Mouse (Mus musculus): ENCODE measurements around the gene Zfp423. TPM values are rescaled to one million over a fixed set of nuclear protein-coding genes. Genes with fewer than 3 reads are reported as not detected.

The Zfp423 gene
- total RNA-seq, 1 experiment from 2014 or later = not detected

GRCm38 (mm10) chr8:87956001-87956400, 3.4 kb downstream of the Zfp423 start:
- no peak for ATAC-seq (ENCODE audit: extremely low read depth, insufficient number of reproducible peaks, low FRiP score, poor library complexity, severe bottlenecking)

- ATAC-seq (ENCODE audit: extremely low read depth, insufficient number of reproducible peaks, low FRiP score, poor library complexity, severe bottlenecking) = no peak
Observed at GRCm38 (mm10) chr8:87953473-87953872, 5.9 kb downstream of the Zfp423 start.

GRCm38 (mm10) chr8:87952298-87952697, 7.1 kb downstream of the Zfp423 start:
- ATAC-seq (ENCODE audit: extremely low read depth, insufficient number of reproducible peaks, low FRiP score, poor library complexity, severe bottlenecking) = no peak

GRCm38 (mm10) chr8:87944225-87944934, 15.0 kb downstream of the Zfp423 start:
- ATAC-seq (ENCODE audit: extremely low read depth, insufficient number of reproducible peaks, low FRiP score, poor library complexity, severe bottlenecking) = no peak

- ATAC-seq (ENCODE audit: extremely low read depth, insufficient number of reproducible peaks, low FRiP score, poor library complexity, severe bottlenecking) = no peak
Observed at GRCm38 (mm10) chr8:87943651-87944091, 15.7 kb downstream of the Zfp423 start.

- no peak for ATAC-seq (ENCODE audit: extremely low read depth, insufficient number of reproducible peaks, low FRiP score, poor library complexity, severe bottlenecking)
Observed at GRCm38 (mm10) chr8:87940646-87941045, 18.7 kb downstream of the Zfp423 start.

- no peak for ATAC-seq (ENCODE audit: extremely low read depth, insufficient number of reproducible peaks, low FRiP score, poor library complexity, severe bottlenecking)
Observed at GRCm38 (mm10) chr8:87939308-87939936, 20.0 kb downstream of the Zfp423 start.

- ATAC-seq (ENCODE audit: extremely low read depth, insufficient number of reproducible peaks, low FRiP score, poor library complexity, severe bottlenecking) = no peak
Observed at GRCm38 (mm10) chr8:87938351-87939232, 20.8 kb downstream of the Zfp423 start.

GRCm38 (mm10) chr8:87937211-87937610, 22.2 kb downstream of the Zfp423 start:
- no peak for ATAC-seq (ENCODE audit: extremely low read depth, insufficient number of reproducible peaks, low FRiP score, poor library complexity, severe bottlenecking)

- no peak for ATAC-seq (ENCODE audit: extremely low read depth, insufficient number of reproducible peaks, low FRiP score, poor library complexity, severe bottlenecking)
Observed at GRCm38 (mm10) chr8:87935088-87935680, 24.2 kb downstream of the Zfp423 start.

GRCm38 (mm10) chr8:87934175-87934574, 25.2 kb downstream of the Zfp423 start:
- no peak for ATAC-seq (ENCODE audit: extremely low read depth, insufficient number of reproducible peaks, low FRiP score, poor library complexity, severe bottlenecking)

- ATAC-seq (ENCODE audit: extremely low read depth, insufficient number of reproducible peaks, low FRiP score, poor library complexity, severe bottlenecking) = no peak
Observed at GRCm38 (mm10) chr8:87933752-87934151, 25.6 kb downstream of the Zfp423 start.

GRCm38 (mm10) chr8:87928857-87929256, 30.5 kb downstream of the Zfp423 start:
- no peak for ATAC-seq (ENCODE audit: extremely low read depth, insufficient number of reproducible peaks, low FRiP score, poor library complexity, severe bottlenecking)

GRCm38 (mm10) chr8:87927034-87927830, 32.2 kb downstream of the Zfp423 start:
- ATAC-seq (ENCODE audit: extremely low read depth, insufficient number of reproducible peaks, low FRiP score, poor library complexity, severe bottlenecking) = no peak

GRCm38 (mm10) chr8:87926098-87926890, 33.1 kb downstream of the Zfp423 start:
- ATAC-seq (ENCODE audit: extremely low read depth, insufficient number of reproducible peaks, low FRiP score, poor library complexity, severe bottlenecking) = no peak

GRCm38 (mm10) chr8:87922936-87923335, 36.5 kb downstream of the Zfp423 start:
- ATAC-seq (ENCODE audit: extremely low read depth, insufficient number of reproducible peaks, low FRiP score, poor library complexity, severe bottlenecking) = no peak

- no peak for ATAC-seq (ENCODE audit: extremely low read depth, insufficient number of reproducible peaks, low FRiP score, poor library complexity, severe bottlenecking)
Observed at GRCm38 (mm10) chr8:87922446-87922845, 36.9 kb downstream of the Zfp423 start.

- no peak for ATAC-seq (ENCODE audit: extremely low read depth, insufficient number of reproducible peaks, low FRiP score, poor library complexity, severe bottlenecking)
Observed at GRCm38 (mm10) chr8:87918004-87918403, 41.4 kb downstream of the Zfp423 start.

All from neutrophil, adult 5-6 weeks (primary cell).